Mouse (Mus musculus) hindbrain, embryonic 11.5 days (tissue): ENCODE measurements around the gene Cd180. TPM values are rescaled to one million over a fixed set of nuclear protein-coding genes. Genes with fewer than 3 reads are reported as not detected.
"Not testable (repeated sequence)": the region's sequence is repeated elsewhere in the genome, so short reads cannot be mapped to it uniquely, and the experiment has no call there.

Experiments
- ATAC-seq: fragments of 200-750 bp; cut with Nextera tagmentation; 2 replicates; pipeline ENCODE4 v1.8.0; 2017; ENCODE audit warnings: mild to moderate bottlenecking, moderate TSS enrichment, moderate library complexity; ENCODE audit not compliant: low FRiP score
- DNase-seq: peaks from one replicate; pipeline ENCODE4 v3.0.0-alpha.2; 2015; ENCODE audit warnings: low spot score
- H3K27ac ChIP-seq: fragments of 300-500 bp; sonication (generic); 2 replicates; pipeline ENCODE4 v1.5.1; 2014; ENCODE audit warnings: mild to moderate bottlenecking, low read depth, low read length
- H3K27me3 ChIP-seq: fragments of 300-500 bp; sonication (generic); 2 replicates; pipeline ENCODE4 v1.6.1; 2014; ENCODE audit warnings: mild to moderate bottlenecking, low read length, moderate library complexity, mixed read lengths; ENCODE audit not compliant: control insufficient read depth, insufficient read depth
- H3K36me3 ChIP-seq: fragments of 300-500 bp; sonication (generic); 2 replicates; pipeline ENCODE4 v1.6.1; 2014; ENCODE audit warnings: mild to moderate bottlenecking, low read length, moderate library complexity, mixed read lengths; ENCODE audit not compliant: control insufficient read depth, insufficient read depth
- H3K4me1 ChIP-seq: fragments of 300-500 bp; sonication (generic); replicated peaks from 2 replicates; pipeline ENCODE4 v1.6.1; 2014; ENCODE audit warnings: low read length, mixed read lengths; ENCODE audit not compliant: control insufficient read depth, insufficient read depth
- H3K4me2 ChIP-seq: fragments of 300-500 bp; sonication (generic); replicated peaks from 2 replicates; pipeline ENCODE4 v1.6.1; 2014; ENCODE audit warnings: mild to moderate bottlenecking, low read depth, low read length
- H3K4me3 ChIP-seq: fragments of 300-500 bp; sonication (generic); 2 replicates; pipeline ENCODE4 v1.5.1; 2014; ENCODE audit warnings: low read depth, low read length
- H3K9ac ChIP-seq: fragments of 300-500 bp; sonication (generic); 2 replicates; pipeline ENCODE4 v1.6.1; 2014; ENCODE audit warnings: low read depth, low read length
- H3K9me3 ChIP-seq: fragments of 300-500 bp; sonication (generic); 2 replicates; pipeline ENCODE4 v1.6.1; 2016; ENCODE audit warnings: low read length; ENCODE audit not compliant: control insufficient read depth
- WGBS: fragments of 180-500 bp; shearing (Covaris S2); extraction: QIAGEN DNeasy Blood & Tissue Kit; methylation state at CpG from one replicate; pipeline ENCODE4 v1.1.7; 2014; 5-methylcytosine and 5-hydroxymethylcytosine counted together
- polyA plus RNA-seq: library from polyadenylated mRNA; unstranded; fragments of >200 nt; fragmentation: Nextera tagmentation; extraction: Ambion mirVana; gene quantifications from 2 replicates; pipeline ENCODE4 v1.2.1, GENCODE M21; 2014

The Cd180 gene
- polyA plus RNA-seq, 1 experiment from 2014 or later: 1.2 TPM

DNA sequence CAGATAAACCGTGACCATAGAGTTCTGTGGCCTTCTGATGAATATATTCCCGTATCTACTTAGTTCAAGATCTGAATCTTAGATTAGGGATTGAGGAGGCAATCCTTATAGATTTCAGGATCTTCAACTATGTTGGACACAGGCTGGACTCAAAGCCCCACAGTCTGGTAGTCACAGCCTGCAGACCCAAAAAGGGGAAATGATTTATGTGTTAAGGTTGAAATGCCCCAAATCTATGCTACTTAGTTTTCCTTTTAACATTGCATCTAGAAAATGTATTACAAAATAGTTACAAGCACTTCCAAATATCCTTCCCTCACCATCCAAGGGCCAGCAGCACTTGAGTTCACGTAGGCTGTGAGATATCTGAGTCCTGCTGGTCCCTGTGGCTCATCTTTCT, 7.4 kb downstream of the Cd180 start:
- WGBS: 81% methylated on average over 3 of the region's 3 CpGs
- H3K9ac ChIP-seq: no peak overlapping the region
- H3K27me3 ChIP-seq: no peaks in the 10 kb centered on the region
- no peaks in the 10 kb centered on the region for H3K36me3 ChIP-seq
- no peaks in the 10 kb centered on the region; the same call in 1 of the 2 replicates for H3K4me1 ChIP-seq
- H3K9me3 ChIP-seq: no peaks in the 10 kb centered on the region
- ATAC-seq (no peak), DNase-seq (no peak)
- H3K27ac ChIP-seq: no peak overlapping the region
- no peak overlapping the region for H3K4me3 ChIP-seq
- no peak overlapping the region for H3K4me2 ChIP-seq

GRCm38 (mm10) chr13:102716973-102717372, 23.6 kb downstream of the Cd180 start:
- Histone ChIP-seq H3K27ac (no peak overlapping the region), H3K4me3 (no peak overlapping the region), H3K9ac (no peak overlapping the region), H3K4me1 (no peaks in the 10 kb centered on the region), H3K9me3 (no peaks in the 10 kb centered on the region), H3K36me3 (no peaks in the 10 kb centered on the region), H3K27me3 (no peaks in the 10 kb centered on the region), H3K4me2 (no peak overlapping the region)
- DNase-seq (no peak), ATAC-seq (no peak)
- 62% methylated on average over 1 of the region's 1 CpGs for WGBS

- Histone ChIP-seq H3K9ac (no peak overlapping the region), H3K9me3 (no peaks in the 10 kb centered on the region), H3K4me1 (no peaks in the 10 kb centered on the region), H3K4me3 (no peak overlapping the region), H3K4me2 (no peak overlapping the region), H3K36me3 (no peaks in the 10 kb centered on the region), H3K27ac (no peak overlapping the region), H3K27me3 (no peaks in the 10 kb centered on the region)
- ATAC-seq (no peak), DNase-seq (no peak)
Measured at GRCm38 (mm10) chr13:102725416-102725815, 32.1 kb downstream of the Cd180 start.

GRCm38 (mm10) chr13:102725906-102726305, 32.5 kb downstream of the Cd180 start:
- ATAC-seq: no peak
- H3K4me3 ChIP-seq: no peak overlapping the region
- no peak overlapping the region for H3K9ac ChIP-seq
- no peaks in the 10 kb centered on the region for H3K4me1 ChIP-seq
- H3K4me2 ChIP-seq: no peak overlapping the region
- no peaks in the 10 kb centered on the region for H3K27me3 ChIP-seq
- no peak for DNase-seq
- no peak overlapping the region for H3K27ac ChIP-seq
- WGBS: 84% methylated on average over 2 of the region's 2 CpGs
- no peaks in the 10 kb centered on the region for H3K36me3 ChIP-seq
- H3K9me3 ChIP-seq: no peaks in the 10 kb centered on the region

DNA sequence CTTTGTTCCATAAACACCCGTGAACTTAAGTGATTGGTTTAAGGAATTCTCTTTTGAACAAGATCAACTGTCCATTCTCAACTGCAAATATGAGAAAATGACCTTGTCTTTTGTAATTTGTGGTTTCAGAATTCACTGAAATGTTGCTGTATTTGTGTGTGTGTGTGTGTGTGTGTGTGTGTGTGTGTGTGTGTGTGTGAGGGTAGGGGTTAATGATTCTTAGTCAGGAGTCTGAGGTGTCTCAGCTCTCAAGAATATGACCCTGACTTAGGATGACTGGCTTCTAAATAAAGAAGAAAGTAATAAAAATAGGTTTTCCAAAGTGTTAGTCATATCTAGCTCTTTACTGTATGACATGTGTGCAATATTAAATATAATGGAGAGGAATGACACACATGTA, 33.5 kb downstream of the Cd180 start:
- no peak overlapping the region for H3K4me3 ChIP-seq
- H3K36me3 ChIP-seq: no peaks in the 10 kb centered on the region
- 85% methylated on average over 1 of the region's 1 CpGs for WGBS
- H3K9me3 ChIP-seq: no peaks in the 10 kb centered on the region
- no peak overlapping the region for H3K27ac ChIP-seq
- no peak overlapping the region for H3K4me2 ChIP-seq
- ATAC-seq: no peak
- DNase-seq: no peak
- no peaks in the 10 kb centered on the region for H3K4me1 ChIP-seq
- H3K27me3 ChIP-seq: no peaks in the 10 kb centered on the region
- no peak overlapping the region for H3K9ac ChIP-seq

GRCm38 (mm10) chr13:102728035-102728434, 34.7 kb downstream of the Cd180 start:
- WGBS: 77% methylated on average over 3 of the region's 3 CpGs
- DNase-seq: no peak

DNA sequence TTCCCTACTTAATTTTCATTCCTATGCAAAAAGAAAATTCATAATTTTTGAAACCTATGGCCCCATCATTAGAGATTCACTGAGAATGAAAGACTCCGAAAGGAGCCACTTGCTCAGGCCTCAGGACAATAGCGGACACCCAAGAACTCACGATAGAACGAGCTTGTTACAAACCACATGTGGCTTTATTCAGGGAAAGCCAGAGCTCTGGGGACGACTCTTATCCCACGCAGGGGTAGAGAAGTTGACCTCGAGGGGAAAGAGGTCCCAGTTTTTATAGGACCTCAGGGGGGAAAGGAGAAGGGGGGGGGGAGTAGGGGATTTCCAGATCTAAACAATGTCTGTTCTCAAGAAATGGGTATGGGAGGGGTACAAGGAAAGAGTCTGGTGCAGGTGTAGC, 35.6 kb downstream of the Cd180 start:
- not testable (repeated sequence) for H3K4me3 ChIP-seq, H3K27me3 ChIP-seq
- WGBS: 80% methylated on average over 7 of the region's 7 CpGs

More at GRCm38 (mm10) chr13:102728035-102728434, 34.7 kb downstream of the Cd180 start:
- no peak overlapping the region for H3K27ac ChIP-seq
- H3K4me1 ChIP-seq: no peaks in the 10 kb centered on the region
- no peaks in the 10 kb centered on the region for H3K27me3 ChIP-seq
- no peak overlapping the region for H3K9ac ChIP-seq
- no peak overlapping the region for H3K4me3 ChIP-seq
- H3K36me3 ChIP-seq: no peaks in the 10 kb centered on the region
- no peak for ATAC-seq
- H3K9me3 ChIP-seq: no peaks in the 10 kb centered on the region
- H3K4me2 ChIP-seq: no peak overlapping the region

GRCm38 (mm10) chr13:102733063-102733462, 39.7 kb downstream of the Cd180 start:
- no peak overlapping the region for H3K9ac ChIP-seq
- no peaks in the 10 kb centered on the region; the same call in 1 of the 2 replicates for H3K36me3 ChIP-seq
- ATAC-seq (no peak), DNase-seq (no peak)
- WGBS: 64% methylated on average over 2 of the region's 2 CpGs
- H3K4me3 ChIP-seq: no peak overlapping the region
- H3K27me3 ChIP-seq: no peaks in the 10 kb centered on the region
- no peak overlapping the region for H3K27ac ChIP-seq
- no peaks in the 10 kb centered on the region for H3K9me3 ChIP-seq
- no peaks in the 10 kb centered on the region for H3K4me1 ChIP-seq
- H3K4me2 ChIP-seq: no peak overlapping the region

More for the DNA sequence above, 35.6 kb downstream of the Cd180 start:
- not testable (repeated sequence) for DNase-seq, H3K27ac ChIP-seq, H3K4me2 ChIP-seq, H3K9ac ChIP-seq, H3K9me3 ChIP-seq, H3K36me3 ChIP-seq, ATAC-seq, H3K4me1 ChIP-seq

DNA sequence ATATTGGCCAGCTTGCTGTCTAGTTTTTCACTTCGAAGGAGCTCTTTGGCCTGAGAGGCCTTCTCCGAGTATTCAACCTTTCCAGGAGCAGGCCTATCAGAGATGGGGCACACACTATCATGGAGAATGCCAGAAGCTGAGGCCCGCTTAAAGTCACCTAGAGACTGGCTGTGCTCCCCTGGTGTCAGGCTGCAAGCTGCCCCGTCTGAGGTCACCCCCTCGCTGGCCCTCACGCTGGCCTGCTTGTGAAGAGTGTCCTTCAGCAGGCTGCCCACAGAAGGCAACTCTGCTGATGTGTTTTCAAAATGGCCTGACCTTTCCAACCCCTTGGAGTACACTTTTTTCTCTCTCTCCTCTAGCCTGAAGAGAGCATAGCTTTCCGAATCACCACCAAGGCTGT, 44.5 kb downstream of the Cd180 start:
- Histone ChIP-seq H3K4me2 (no peak overlapping the region), H3K36me3 (no peaks in the 10 kb centered on the region; the same call in 1 of the 2 replicates), H3K9me3 (no peaks in the 10 kb centered on the region), H3K4me3 (no peak overlapping the region), H3K27me3 (no peaks in the 10 kb centered on the region), H3K9ac (no peak overlapping the region), H3K4me1 (no peaks in the 10 kb centered on the region), H3K27ac (no peak overlapping the region)
- DNase-seq (no peak), ATAC-seq (no peak)
- 94% methylated on average over 7 of the region's 7 CpGs for WGBS
